Mouse (Mus musculus): ENCODE measurements around the gene Unc45a. TPM values are rescaled to one million over a fixed set of nuclear protein-coding genes. Genes with fewer than 3 reads are reported as not detected.

Unc45a gene
- 36.2 and 36.8 TPM in 2 replicates for polyA plus RNA-seq (2014; fragmentation: Nextera tagmentation; extraction: Ambion mirVana)

DNA sequence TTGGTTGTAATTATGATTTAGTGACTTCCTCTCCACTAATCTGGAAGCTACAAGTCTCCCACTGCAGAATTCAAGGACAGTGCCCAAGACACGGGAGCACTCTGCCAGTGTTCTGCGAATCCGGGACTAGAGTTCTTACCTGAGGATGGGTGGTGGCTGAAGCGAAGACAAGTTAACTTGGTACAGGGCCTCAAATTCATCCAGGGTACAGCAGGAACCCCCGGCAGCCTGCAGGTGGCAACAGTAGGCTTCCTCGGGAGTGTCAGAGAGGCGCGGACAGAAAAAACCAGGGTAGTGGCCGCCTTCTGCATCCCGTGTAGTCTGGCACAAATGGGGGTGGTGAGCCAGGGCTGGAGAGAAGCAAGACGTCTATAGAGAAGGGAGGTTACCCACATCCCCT, at the start of gene Unc45a:
TSS of gene Unc45a (minus strand) at position 213 of the 400 bp plus-strand sequence.
- Histone ChIP-seq H3K4me3 (ENCODE audit: low read depth, low read length) (peak within 1 kb of the TSS; percentile 59), H3K27me3 (ENCODE audit: control insufficient read depth, insufficient read depth, low read length) (no peaks in the 10 kb centered on the region), H3K4me2 (ENCODE audit: low read depth) (peak within 1 kb of the TSS; percentile 87), H3K27ac (ENCODE audit: low read depth, low read length) (peak within 1 kb of the TSS; percentile 82), H3K9ac (ENCODE audit: low read length) (peak within 1 kb of the TSS; percentile 72), H3K36me3 (ENCODE audit: control insufficient read depth, insufficient read depth, low read length) (peaks cover 12% of the 10 kb centered on the region), H3K9me3 (ENCODE audit: control insufficient read depth, low read length) (no peaks in the 10 kb centered on the region), H3K4me1 (ENCODE audit: control insufficient read depth, insufficient read depth, low read length) (peaks cover 15% of the 10 kb centered on the region)
- DNase-seq (ENCODE audit: low spot score) (peak; percentile 78), ATAC-seq (ENCODE audit: insufficient read depth, low FRiP score, low TSS enrichment) (peak; percentile 48; the same call in 1 of the 2 replicates)
- 4% methylated on average over 11 of the region's 11 CpGs for WGBS

DNA sequence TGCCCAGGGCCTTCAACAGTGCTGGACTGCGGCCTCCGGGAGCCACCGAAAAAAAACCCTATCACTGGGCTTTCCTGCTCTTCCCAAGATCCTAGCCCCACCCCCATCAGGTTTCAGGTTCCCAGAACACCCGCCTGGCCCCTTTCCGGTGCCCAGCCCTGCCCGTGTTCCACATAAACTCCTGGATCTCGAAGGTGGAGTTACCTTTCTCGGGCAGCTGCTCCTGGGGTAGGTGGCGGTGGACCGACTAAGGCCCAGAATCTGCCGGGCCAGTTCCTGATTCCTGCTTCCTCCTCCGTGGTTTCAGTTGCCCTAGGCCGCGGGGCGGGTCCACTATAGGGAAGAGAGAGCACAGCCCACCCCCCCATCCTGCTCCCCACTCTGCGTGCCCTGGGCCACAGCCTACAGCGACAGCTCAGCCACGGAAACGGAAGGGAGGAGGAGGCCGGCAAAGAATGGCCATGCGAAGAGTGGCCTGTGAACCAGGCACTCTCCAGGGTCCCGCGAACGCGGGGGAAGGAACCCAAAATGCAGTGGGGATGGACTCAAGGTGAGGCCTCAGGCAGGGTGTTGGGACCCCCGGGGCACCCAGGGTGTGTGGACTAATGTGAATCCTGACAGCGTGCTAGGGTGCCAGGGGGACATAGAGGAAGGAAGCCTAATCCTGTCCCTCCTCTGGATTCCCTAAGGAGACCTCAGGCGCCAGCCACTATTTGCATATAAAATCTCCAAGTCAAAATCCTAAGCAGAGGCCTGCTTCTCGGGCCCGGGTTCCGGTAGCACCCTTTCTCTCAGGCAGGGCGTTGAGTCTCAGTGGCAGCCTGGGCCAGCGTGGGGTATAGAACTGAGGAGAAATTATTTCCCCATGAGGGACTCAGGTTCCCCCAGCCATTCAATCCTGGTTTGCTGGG, 47.1 kb upstream of the Unc45a start, which contains the start of gene Fes:
TSS of gene Fes (minus strand) at position 314 of the 911 bp plus-strand sequence.
- H3K27ac ChIP-seq (ENCODE audit: low read depth, low read length), result no peak within 1 kb of the TSS
- WGBS, result 12% methylated on average over 33 of the region's 33 CpGs

DNA sequence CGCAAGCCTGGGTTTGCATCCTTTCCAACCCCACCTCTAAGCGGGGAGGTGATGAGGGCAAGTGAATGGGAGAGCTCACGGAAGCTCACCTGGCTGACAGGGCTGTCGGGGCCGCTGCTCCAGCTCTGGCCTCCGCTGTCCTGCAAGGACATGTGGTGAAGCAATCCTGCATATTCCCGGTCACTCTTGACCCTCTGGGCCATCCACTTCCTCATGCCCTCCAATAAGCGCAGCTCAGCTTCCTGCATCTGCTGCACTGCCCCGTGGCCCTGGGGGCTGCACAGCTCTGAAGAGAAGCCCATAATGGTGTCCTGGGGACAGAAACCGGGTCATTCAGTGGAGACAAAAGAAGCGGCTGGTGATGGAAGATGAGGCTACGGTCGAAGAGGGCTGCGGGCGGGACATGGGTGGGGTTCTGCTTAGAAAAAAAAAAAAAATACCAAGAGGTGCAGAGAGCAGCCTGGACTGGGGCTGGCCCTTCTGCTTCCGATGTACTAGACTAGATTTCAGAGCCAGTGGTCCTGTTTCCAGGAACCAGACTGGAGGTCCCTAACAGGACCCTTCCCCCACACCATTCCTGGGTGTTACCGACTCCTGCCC, 46.3 kb upstream of the Unc45a start:
- peak overlapping the region; percentile 56 for H3K9ac ChIP-seq (ENCODE audit: low read length)
- peaks cover 7% of the 10 kb centered on the region for H3K36me3 ChIP-seq (ENCODE audit: control insufficient read depth, insufficient read depth, low read length)
- ATAC-seq (ENCODE audit: insufficient read depth, low FRiP score, low TSS enrichment) (0 out of 2 replicates have a peak, but pooled peaks have one; percentile 14), DNase-seq (ENCODE audit: low spot score) (peak; percentile 30)
- H3K4me1 ChIP-seq (ENCODE audit: control insufficient read depth, insufficient read depth, low read length), result peaks cover 9% of the 10 kb centered on the region
- H3K4me3 ChIP-seq (ENCODE audit: low read depth, low read length), result peak overlapping the region; percentile 22
- WGBS, result 27% methylated on average over 16 of the region's 17 CpGs
- H3K27me3 ChIP-seq (ENCODE audit: control insufficient read depth, insufficient read depth, low read length), result no peaks in the 10 kb centered on the region
- no peak overlapping the region for H3K27ac ChIP-seq (ENCODE audit: low read depth, low read length)
- H3K4me2 ChIP-seq (ENCODE audit: low read depth), result peak overlapping the region; percentile 35
- no peaks in the 10 kb centered on the region for H3K9me3 ChIP-seq (ENCODE audit: control insufficient read depth, low read length)

More for the DNA sequence above, 47.1 kb upstream of the Unc45a start, which contains the start of gene Fes:
- peak within 1 kb of the TSS; percentile 56 for H3K9ac ChIP-seq (ENCODE audit: low read length)
- ATAC-seq (ENCODE audit: insufficient read depth, low FRiP score, low TSS enrichment), result no peak
- H3K4me2 ChIP-seq (ENCODE audit: low read depth), result peak within 1 kb of the TSS; percentile 35
- peaks cover 10% of the 10 kb centered on the region for H3K36me3 ChIP-seq (ENCODE audit: control insufficient read depth, insufficient read depth, low read length)
- peak within 1 kb of the TSS; percentile 22 for H3K4me3 ChIP-seq (ENCODE audit: low read depth, low read length)
- H3K4me1 ChIP-seq (ENCODE audit: control insufficient read depth, insufficient read depth, low read length), result peaks cover 9% of the 10 kb centered on the region
- DNase-seq (ENCODE audit: low spot score), result peak; percentile 50
- no peaks in the 10 kb centered on the region for H3K27me3 ChIP-seq (ENCODE audit: control insufficient read depth, insufficient read depth, low read length)
- no peaks in the 10 kb centered on the region for H3K9me3 ChIP-seq (ENCODE audit: control insufficient read depth, low read length)

DNA sequence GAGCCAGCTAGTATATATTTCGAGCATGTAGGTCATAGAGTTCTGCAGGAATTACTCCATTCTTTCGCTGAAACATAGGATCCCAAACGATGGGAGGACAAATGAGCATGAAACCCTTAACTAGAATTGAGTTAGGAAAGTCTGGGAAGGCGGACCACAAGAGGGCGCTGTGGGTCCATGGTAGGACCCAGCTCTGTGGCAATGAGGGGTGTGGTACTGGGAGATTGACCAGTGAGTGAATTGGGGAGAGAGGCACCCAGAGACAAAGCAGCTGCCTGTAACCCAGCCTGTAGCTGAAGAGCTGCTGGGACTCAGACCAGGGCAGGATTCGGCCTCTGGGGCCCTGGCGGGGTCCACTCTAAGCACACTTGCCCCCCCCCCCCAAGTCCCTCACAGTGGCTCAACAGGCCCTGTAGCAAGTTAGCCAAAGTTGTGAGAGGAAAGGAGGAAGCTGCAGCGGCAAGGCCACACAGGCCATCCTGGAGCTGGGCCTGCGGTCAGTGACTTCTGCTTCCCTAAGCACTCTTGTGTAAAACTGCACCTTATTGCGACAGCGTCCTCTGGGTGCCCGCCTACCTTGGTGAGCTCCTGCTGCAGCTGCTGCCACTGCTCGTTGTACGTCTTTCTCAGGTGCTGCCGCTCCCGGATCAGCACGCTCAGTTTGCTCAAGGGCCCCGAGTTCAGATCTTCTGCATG, 45.6 kb upstream of the Unc45a start:
- peak; percentile 83 for ATAC-seq (ENCODE audit: insufficient read depth, low FRiP score, low TSS enrichment)
- H3K36me3 ChIP-seq (ENCODE audit: control insufficient read depth, insufficient read depth, low read length), result peaks cover 6% of the 10 kb centered on the region
- no peaks in the 10 kb centered on the region for H3K27me3 ChIP-seq (ENCODE audit: control insufficient read depth, insufficient read depth, low read length)
- no peak overlapping the region for H3K27ac ChIP-seq (ENCODE audit: low read depth, low read length)
- H3K4me1 ChIP-seq (ENCODE audit: control insufficient read depth, insufficient read depth, low read length), result peaks cover 9% of the 10 kb centered on the region
- 37% methylated on average over 18 of the region's 18 CpGs for WGBS
- peak; percentile 89 for DNase-seq (ENCODE audit: low spot score)
- H3K4me2 ChIP-seq (ENCODE audit: low read depth), result 0 out of 2 replicates have a peak overlapping the region, but pooled peaks have one; percentile 19
- no peak overlapping the region for H3K4me3 ChIP-seq (ENCODE audit: low read depth, low read length)
- H3K9ac ChIP-seq (ENCODE audit: low read length), result peak overlapping the region; percentile 56; the same call in 1 of the 2 replicates
- no peaks in the 10 kb centered on the region for H3K9me3 ChIP-seq (ENCODE audit: control insufficient read depth, low read length)

DNA sequence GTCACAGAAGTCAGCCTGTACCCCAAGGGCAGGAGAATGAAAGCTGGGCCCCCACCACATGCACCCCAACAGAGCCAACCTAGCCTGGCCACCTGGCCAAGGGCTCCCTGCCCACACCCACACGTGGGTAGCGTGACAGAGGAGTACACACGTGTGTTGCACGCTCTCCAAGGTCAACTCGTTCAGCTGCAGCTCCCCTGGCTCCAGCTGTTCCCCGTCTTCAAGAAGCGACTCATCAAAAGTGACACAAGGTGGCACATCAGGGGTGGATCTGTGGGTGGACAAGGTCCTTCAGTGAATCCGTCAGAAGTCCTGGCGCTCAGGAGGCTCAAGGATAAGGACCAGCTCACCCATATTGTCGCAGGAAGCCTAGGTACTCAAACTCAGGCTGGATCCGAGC, 42.1 kb upstream of the Unc45a start:
- ATAC-seq (ENCODE audit: insufficient read depth, low FRiP score, low TSS enrichment) (no peak), DNase-seq (ENCODE audit: low spot score) (no peak)
- Histone ChIP-seq H3K4me2 (ENCODE audit: low read depth) (no peak overlapping the region), H3K9me3 (ENCODE audit: control insufficient read depth, low read length) (no peaks in the 10 kb centered on the region), H3K4me1 (ENCODE audit: control insufficient read depth, insufficient read depth, low read length) (peaks cover 9% of the 10 kb centered on the region), H3K27me3 (ENCODE audit: control insufficient read depth, insufficient read depth, low read length) (no peaks in the 10 kb centered on the region), H3K4me3 (ENCODE audit: low read depth, low read length) (no peak overlapping the region), H3K36me3 (ENCODE audit: control insufficient read depth, insufficient read depth, low read length) (no peaks in the 10 kb centered on the region), H3K9ac (ENCODE audit: low read length) (no peak overlapping the region), H3K27ac (ENCODE audit: low read depth, low read length) (no peak overlapping the region)
- WGBS, result 78% methylated on average over 11 of the region's 11 CpGs

DNA sequence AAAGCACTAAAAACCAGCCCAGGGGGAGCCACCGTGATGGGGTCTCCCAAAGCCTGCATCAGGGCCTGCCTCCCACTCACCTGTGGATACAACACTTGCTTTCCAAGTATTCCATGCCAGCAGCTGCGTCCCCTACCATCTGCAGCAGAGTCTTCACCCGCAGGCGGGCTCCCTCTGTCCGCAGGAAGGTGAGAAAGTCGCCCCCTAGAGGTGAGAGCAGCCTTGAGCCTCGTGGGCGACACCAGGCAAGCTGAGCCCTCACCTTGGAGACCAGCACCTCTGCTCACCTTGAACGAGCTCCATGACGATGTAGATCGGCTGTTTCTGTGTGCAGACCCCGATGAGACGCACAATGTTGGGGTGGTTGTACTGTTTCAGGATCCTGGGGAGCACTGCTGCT, 38.7 kb upstream of the Unc45a start:
- no peak overlapping the region for H3K4me3 ChIP-seq (ENCODE audit: low read depth, low read length)
- no peaks in the 10 kb centered on the region for H3K27me3 ChIP-seq (ENCODE audit: control insufficient read depth, insufficient read depth, low read length)
- H3K4me2 ChIP-seq (ENCODE audit: low read depth), result no peak overlapping the region
- DNase-seq (ENCODE audit: low spot score) (no peak), ATAC-seq (ENCODE audit: insufficient read depth, low FRiP score, low TSS enrichment) (no peak)
- H3K4me1 ChIP-seq (ENCODE audit: control insufficient read depth, insufficient read depth, low read length), result no peaks in the 10 kb centered on the region
- no peaks in the 10 kb centered on the region for H3K9me3 ChIP-seq (ENCODE audit: control insufficient read depth, low read length)
- H3K27ac ChIP-seq (ENCODE audit: low read depth, low read length), result no peak overlapping the region
- no peaks in the 10 kb centered on the region for H3K36me3 ChIP-seq (ENCODE audit: control insufficient read depth, insufficient read depth, low read length)
- no peak overlapping the region for H3K9ac ChIP-seq (ENCODE audit: low read length)
- WGBS, result 65% methylated on average over 13 of the region's 13 CpGs

DNA sequence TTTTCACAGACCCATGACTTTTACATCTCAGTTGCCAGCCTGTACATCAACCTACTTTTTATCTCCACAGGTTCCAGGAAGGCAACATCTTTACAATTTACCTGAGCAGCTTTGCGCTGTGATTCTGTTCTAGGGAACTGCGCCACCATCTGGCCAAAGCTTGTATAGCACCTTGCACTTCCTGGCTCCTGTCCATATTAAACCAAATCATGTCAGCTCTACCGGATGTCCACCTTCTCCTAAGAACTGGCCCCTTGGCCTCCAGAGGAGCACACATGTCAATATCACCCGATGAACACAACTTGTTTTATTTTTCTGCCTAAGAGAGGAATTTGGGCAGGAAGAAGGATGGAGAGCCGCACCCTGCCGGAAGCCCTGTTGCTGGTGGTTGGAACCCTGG, 36.7 kb upstream of the Unc45a start:
- Histone ChIP-seq H3K4me2 (ENCODE audit: low read depth) (no peak overlapping the region), H3K9ac (ENCODE audit: low read length) (no peak overlapping the region), H3K27me3 (ENCODE audit: control insufficient read depth, insufficient read depth, low read length) (no peaks in the 10 kb centered on the region), H3K4me1 (ENCODE audit: control insufficient read depth, insufficient read depth, low read length) (no peaks in the 10 kb centered on the region), H3K4me3 (ENCODE audit: low read depth, low read length) (no peak overlapping the region), H3K36me3 (ENCODE audit: control insufficient read depth, insufficient read depth, low read length) (no peaks in the 10 kb centered on the region), H3K9me3 (ENCODE audit: control insufficient read depth, low read length) (no peaks in the 10 kb centered on the region), H3K27ac (ENCODE audit: low read depth, low read length) (no peak overlapping the region)
- peak; percentile 74 for DNase-seq (ENCODE audit: low spot score)
- no peak for ATAC-seq (ENCODE audit: insufficient read depth, low FRiP score, low TSS enrichment)
- WGBS, result 35% methylated on average over 6 of the region's 6 CpGs

DNA sequence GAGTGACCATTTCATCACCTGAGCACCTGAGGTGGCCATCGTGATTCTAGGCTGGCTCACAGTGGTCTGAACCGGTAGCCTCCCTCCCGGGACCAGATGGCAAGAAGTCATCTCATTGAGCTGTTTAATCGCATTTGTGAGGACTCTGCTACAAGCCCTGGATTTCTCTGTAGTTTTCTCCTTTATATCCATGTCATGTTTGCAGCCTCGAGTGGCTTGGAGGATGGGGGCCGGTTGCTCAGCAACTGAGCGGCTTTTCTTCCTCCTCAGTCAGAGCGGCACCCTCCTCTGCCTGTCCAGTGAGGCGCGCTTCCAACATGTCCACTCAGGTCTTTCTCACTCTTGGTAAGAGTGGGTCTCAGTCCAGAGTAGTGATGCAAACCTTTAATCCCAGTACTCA, 35.4 kb upstream of the Unc45a start:
- Histone ChIP-seq H3K9me3 (ENCODE audit: control insufficient read depth, low read length) (no peaks in the 10 kb centered on the region), H3K36me3 (ENCODE audit: control insufficient read depth, insufficient read depth, low read length) (no peaks in the 10 kb centered on the region), H3K4me1 (ENCODE audit: control insufficient read depth, insufficient read depth, low read length) (no peaks in the 10 kb centered on the region), H3K9ac (ENCODE audit: low read length) (no peak overlapping the region), H3K27me3 (ENCODE audit: control insufficient read depth, insufficient read depth, low read length) (no peaks in the 10 kb centered on the region), H3K27ac (ENCODE audit: low read depth, low read length) (no peak overlapping the region), H3K4me3 (ENCODE audit: low read depth, low read length) (no peak overlapping the region), H3K4me2 (ENCODE audit: low read depth) (no peak overlapping the region)
- ATAC-seq (ENCODE audit: insufficient read depth, low FRiP score, low TSS enrichment), result no peak
- WGBS, result 77% methylated on average over 10 of the region's 10 CpGs
- no peak for DNase-seq (ENCODE audit: low spot score)
